Mouse (Mus musculus) hindbrain, embryonic 14.5 days (tissue): ENCODE data around the gene Qtrt1. TPM values are rescaled to one million over a fixed set of nuclear protein-coding genes. Genes with fewer than 3 reads are reported as not detected.
A peak's percentile ranks its signal among the peaks of the same experiment; 100 is the strongest.

ENCODE experiments used
- ATAC-seq: fragments of 200-750 bp; cut with Nextera tagmentation; 2 replicates; pipeline ENCODE4 v1.8.0; 2017; ENCODE audit warnings: moderate number of reproducible peaks, mild to moderate bottlenecking, moderate TSS enrichment, moderate library complexity; ENCODE audit not compliant: low FRiP score
- DNase-seq: peaks from one replicate; pipeline ENCODE4 v3.0.0-alpha.2; 2015; ENCODE audit warnings: low spot score
- H3K27ac ChIP-seq: fragments of 300-500 bp; sonication (generic); 2 replicates; pipeline ENCODE4 v1.5.1; 2014; ENCODE audit warnings: mild to moderate bottlenecking, moderate library complexity
- H3K27me3 ChIP-seq: fragments of 300-500 bp; sonication (generic); 2 replicates; pipeline ENCODE4 v1.6.1; 2014; ENCODE audit warnings: mild to moderate bottlenecking, low read length, mixed read lengths; ENCODE audit not compliant: control insufficient read depth, insufficient read depth
- H3K36me3 ChIP-seq: fragments of 300-500 bp; sonication (generic); replicated peaks from 2 replicates; pipeline ENCODE4 v1.6.1; 2014; ENCODE audit not compliant: control insufficient read depth, insufficient read depth
- H3K4me1 ChIP-seq: fragments of 300-500 bp; sonication (generic); replicated peaks from 2 replicates; pipeline ENCODE4 v1.6.1; 2014; ENCODE audit warnings: antibody characterized with exemption, low read length, mixed read lengths; ENCODE audit not compliant: control insufficient read depth, insufficient read depth
- H3K4me2 ChIP-seq: fragments of 300-500 bp; sonication (generic); replicated peaks from 2 replicates; pipeline ENCODE4 v1.6.1; 2014; ENCODE audit warnings: mild to moderate bottlenecking, moderate library complexity
- H3K4me3 ChIP-seq: fragments of 300-500 bp; sonication (generic); replicated peaks from 2 replicates; pipeline ENCODE4 v1.5.1; 2014; ENCODE audit warnings: mild to moderate bottlenecking, low read length
- H3K9ac ChIP-seq: fragments of 300-500 bp; sonication (generic); 2 replicates; pipeline ENCODE4 v1.6.1; 2014
- H3K9me3 ChIP-seq: fragments of 300-500 bp; sonication (generic); 2 replicates; pipeline ENCODE4 v1.6.1; 2016; ENCODE audit warnings: low read length; ENCODE audit not compliant: control insufficient read depth
- WGBS: fragments of 180-500 bp; shearing (Covaris S2); extraction: QIAGEN DNeasy Blood & Tissue Kit; methylation state at CpG from one replicate; pipeline ENCODE4 v1.1.7; 2014; 5-methylcytosine and 5-hydroxymethylcytosine counted together
- polyA plus RNA-seq: library from polyadenylated mRNA; unstranded; fragments of >200 nt; fragmentation: Nextera tagmentation; extraction: Ambion mirVana; gene quantifications from 2 replicates; pipeline ENCODE4 v1.2.1, GENCODE M21; 2014

Qtrt1 gene
- 39.3 and 39.7 TPM in 2 replicates for polyA plus RNA-seq

DNA sequence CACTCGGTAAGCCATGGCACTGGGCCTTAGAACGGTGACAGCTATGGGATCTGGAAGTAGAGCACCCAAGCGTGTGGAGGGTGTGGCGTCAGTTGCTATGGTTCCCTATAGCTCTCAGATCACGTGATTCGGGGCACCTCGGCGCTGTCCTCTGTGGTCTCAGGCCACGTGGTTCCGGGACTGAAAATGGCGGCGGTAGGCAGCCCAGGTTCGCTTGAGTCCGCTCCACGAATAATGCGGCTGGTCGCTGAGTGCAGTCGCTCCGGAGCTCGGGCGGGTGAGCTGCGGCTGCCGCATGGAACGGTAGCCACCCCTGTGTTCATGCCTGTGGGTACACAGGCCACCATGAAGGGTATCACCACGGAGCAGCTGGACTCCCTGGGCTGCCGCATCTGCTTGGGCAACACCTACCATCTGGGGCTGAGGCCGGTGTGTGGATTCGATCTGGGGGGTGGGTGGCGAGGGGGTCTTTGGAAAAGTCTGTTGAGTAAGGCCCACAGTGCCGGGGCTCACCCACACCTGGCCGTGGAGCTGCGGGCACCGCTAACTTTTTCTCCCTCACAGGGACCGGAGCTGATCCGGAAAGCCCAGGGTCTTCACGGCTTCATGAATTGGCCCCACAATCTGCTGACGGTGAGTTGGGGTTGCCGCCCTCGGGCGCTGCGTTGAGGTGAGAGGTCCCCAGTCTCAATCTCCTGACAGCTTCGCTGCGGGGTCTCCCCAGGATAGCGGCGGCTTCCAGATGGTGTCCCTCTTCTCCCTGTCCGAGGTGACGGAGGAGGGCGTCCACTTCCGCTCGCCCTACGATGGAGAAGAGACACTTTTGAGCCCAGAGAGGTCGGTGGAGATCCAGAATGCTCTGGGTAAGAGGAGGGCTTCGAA, at the start of gene Qtrt1:
TSS of gene Qtrt1 (plus strand) at position 169 of the 882 bp plus-strand sequence.
- Histone ChIP-seq H3K27ac (peak within 1 kb of the TSS; percentile 65), H3K9me3 (no peaks in the 10 kb centered on the region), H3K36me3 (peaks cover 10% of the 10 kb centered on the region), H3K4me2 (peak within 1 kb of the TSS; percentile 91), H3K4me1 (peaks cover 20% of the 10 kb centered on the region), H3K9ac (peak within 1 kb of the TSS; percentile 81), H3K4me3 (peak within 1 kb of the TSS; percentile 70), H3K27me3 (no peaks in the 10 kb centered on the region)
- peak; percentile 95 for ATAC-seq
- 2% methylated on average over 53 of the region's 53 CpGs for WGBS
- DNase-seq, result peak; percentile 92

- peak overlapping the region; percentile 43 for H3K9ac ChIP-seq
- H3K4me2 ChIP-seq, result peak overlapping the region; percentile 53
- H3K36me3 ChIP-seq, result no peaks in the 10 kb centered on the region
- H3K4me3 ChIP-seq, result peak overlapping the region; percentile 21
- peaks cover 22% of the 10 kb centered on the region for H3K4me1 ChIP-seq
- ATAC-seq (peak; percentile 14; the same call in 1 of the 2 replicates), DNase-seq (peak; percentile 66)
- no peaks in the 10 kb centered on the region for H3K9me3 ChIP-seq
- WGBS, result 40% methylated on average over 14 of the region's 14 CpGs
- H3K27ac ChIP-seq, result peak overlapping the region; percentile 73
- no peaks in the 10 kb centered on the region for H3K27me3 ChIP-seq
These were observed 45.0 kb upstream of the Qtrt1 start for GRCm38 (mm10) chr9:21366541-21367220.

DNA sequence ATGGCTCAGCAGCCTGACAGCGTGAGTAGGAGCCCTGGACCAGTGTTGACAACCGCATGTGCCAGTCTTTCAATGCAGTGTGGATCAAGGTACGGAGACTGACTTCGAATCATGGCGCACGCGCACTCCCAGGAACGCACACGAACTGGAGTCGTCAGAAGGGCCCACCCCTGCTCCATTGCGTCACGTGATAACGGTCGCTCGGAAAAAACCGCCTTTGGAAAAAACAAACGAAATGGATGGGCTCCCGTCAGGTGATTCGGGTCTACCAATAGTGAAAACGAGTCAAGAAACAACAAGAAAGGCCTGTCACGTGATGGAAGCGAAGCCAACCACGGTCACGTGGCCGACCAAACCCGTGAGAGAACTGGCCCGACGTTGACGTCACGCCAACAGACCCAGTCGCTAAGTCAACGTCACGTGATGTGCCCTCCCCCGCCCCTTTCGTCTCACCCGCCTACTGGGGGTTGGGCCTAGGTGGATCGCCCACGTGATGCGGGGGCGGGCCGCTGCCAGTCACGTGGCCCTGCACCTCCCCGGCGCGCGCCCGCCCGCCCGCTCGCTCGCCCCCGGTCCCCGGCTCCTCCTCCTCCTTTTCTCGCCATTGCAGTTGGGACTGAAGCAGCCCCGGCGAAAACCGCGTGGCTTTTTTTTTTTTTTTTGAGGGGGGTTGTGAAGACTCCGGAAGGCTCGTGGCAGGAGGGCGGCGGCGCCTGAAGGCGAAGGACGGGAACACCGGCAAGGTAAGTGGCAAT, 44.1 kb upstream of the Qtrt1 start, which contains the start of gene Ilf3:
TSS of gene Ilf3 (plus strand) at position 515 of the 755 bp plus-strand sequence.
- peak within 1 kb of the TSS; percentile 83 for H3K9ac ChIP-seq
- peak; percentile 90 for ATAC-seq
- peaks cover 25% of the 10 kb centered on the region for H3K4me1 ChIP-seq

DNA sequence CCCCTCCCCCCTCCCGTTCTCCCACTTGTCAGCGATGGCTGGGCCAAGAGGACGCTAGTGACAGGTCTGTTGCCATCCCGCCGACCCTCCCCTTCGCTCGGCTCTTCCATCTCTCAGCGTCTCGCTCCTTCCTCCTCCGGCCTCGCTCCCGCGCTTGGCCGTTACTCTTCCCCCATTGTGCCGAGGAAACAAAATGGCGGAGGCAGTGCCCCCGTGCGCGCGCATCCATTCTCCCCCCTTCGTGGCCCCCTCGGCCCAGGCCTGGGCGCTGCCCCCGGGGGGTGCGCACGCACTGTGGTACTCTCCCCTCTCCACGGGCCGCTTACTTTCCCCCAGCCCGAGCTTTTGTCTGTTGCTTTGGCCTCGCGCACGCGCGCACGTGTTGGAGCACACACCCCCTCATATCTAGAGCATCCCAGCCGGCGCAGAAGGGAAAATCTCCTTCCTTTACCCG, 43.5 kb upstream of the Qtrt1 start:
- Histone ChIP-seq H3K4me1 (peaks cover 31% of the 10 kb centered on the region), H3K9ac (peak overlapping the region; percentile 83), H3K27me3 (no peaks in the 10 kb centered on the region), H3K36me3 (0 out of 2 replicates have a peak, but pooled peaks cover 8% of the 10 kb centered on the region), H3K27ac (peak overlapping the region; percentile 92), H3K4me3 (peak overlapping the region; percentile 63), H3K9me3 (no peaks in the 10 kb centered on the region), H3K4me2 (peak overlapping the region; percentile 80)
- peak; percentile 60 for ATAC-seq
- DNase-seq, result peak; percentile 73
- 0% methylated on average over 28 of the region's 38 CpGs for WGBS

More for the DNA sequence above, 44.1 kb upstream of the Qtrt1 start, which contains the start of gene Ilf3:
- under 1% methylated on average over 45 of the region's 66 CpGs for WGBS
- peak; percentile 100 for DNase-seq
- H3K4me3 ChIP-seq, result peak within 1 kb of the TSS; percentile 63
- no peaks in the 10 kb centered on the region for H3K27me3 ChIP-seq
- H3K36me3 ChIP-seq, result 0 out of 2 replicates have a peak, but pooled peaks cover 8% of the 10 kb centered on the region
- H3K4me2 ChIP-seq, result peak within 1 kb of the TSS; percentile 80
- no peaks in the 10 kb centered on the region for H3K9me3 ChIP-seq
- H3K27ac ChIP-seq, result peak within 1 kb of the TSS; percentile 92

DNA sequence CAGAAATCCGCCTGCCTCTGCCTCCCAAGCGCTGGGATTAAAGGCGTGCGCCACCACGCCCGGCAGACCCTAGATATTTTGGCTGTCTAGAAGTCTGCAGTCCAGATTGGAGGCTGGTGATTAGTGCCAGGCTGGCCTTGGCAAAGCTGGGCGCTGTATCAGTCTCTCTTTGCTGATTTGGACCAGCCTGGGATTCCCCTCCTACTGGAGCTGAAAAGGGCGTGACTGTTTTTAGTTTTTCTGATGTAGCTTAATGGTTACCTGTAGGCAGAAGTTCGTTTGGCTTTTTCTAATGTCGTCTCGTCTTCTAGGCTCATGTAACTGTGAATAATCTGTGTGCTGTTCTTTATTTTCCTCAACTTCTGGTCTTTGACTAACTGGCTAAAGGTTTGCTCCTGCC, 42.6 kb upstream of the Qtrt1 start:
- no peaks in the 10 kb centered on the region for H3K27me3 ChIP-seq
- peak overlapping the region; percentile 63 for H3K4me3 ChIP-seq
- peak overlapping the region; percentile 80 for H3K4me2 ChIP-seq
- ATAC-seq (no peak), DNase-seq (no peak)
- peaks cover 31% of the 10 kb centered on the region for H3K4me1 ChIP-seq
- 62% methylated on average over 11 of the region's 11 CpGs for WGBS
- H3K9me3 ChIP-seq, result no peaks in the 10 kb centered on the region
- H3K36me3 ChIP-seq, result 0 out of 2 replicates have a peak, but pooled peaks cover 8% of the 10 kb centered on the region
- no peak overlapping the region for H3K27ac ChIP-seq
- H3K9ac ChIP-seq, result peak overlapping the region; percentile 83

- peaks cover 31% of the 10 kb centered on the region for H3K4me1 ChIP-seq
These were observed 40.8 kb upstream of the Qtrt1 start for GRCm38 (mm10) chr9:21370876-21371275.

DNA sequence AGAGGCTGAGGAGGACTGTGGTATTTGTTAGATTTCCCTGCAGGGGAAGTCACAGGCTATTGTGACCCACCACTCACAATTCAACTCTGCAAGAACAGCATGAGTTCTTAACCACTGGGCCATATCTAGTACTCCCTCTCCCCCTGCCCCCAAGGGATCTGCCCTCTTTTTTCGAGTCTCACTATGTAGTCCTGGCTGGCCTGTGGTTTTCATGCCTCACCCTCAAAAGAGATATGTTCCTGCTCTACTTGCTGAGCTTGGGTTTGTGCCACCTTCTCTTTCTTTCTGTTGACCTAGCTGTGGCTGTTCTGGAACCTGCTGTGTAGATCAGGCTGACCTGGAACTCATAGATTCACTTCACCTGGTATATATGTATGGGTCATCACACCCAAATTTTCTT, 39.1 kb upstream of the Qtrt1 start:
- Histone ChIP-seq H3K4me1 (peaks cover 33% of the 10 kb centered on the region), H3K4me3 (no peak overlapping the region), H3K27ac (no peak overlapping the region), H3K27me3 (no peaks in the 10 kb centered on the region), H3K9me3 (no peaks in the 10 kb centered on the region), H3K9ac (no peak overlapping the region), H3K36me3 (0 out of 2 replicates have a peak, but pooled peaks cover 8% of the 10 kb centered on the region), H3K4me2 (no peak overlapping the region)
- 61% methylated on average over 1 of the region's 1 CpGs for WGBS
- no peak for ATAC-seq
- DNase-seq, result no peak

More at GRCm38 (mm10) chr9:21370876-21371275, 40.8 kb upstream of the Qtrt1 start:
- peak overlapping the region; percentile 80 for H3K4me2 ChIP-seq
- no peaks in the 10 kb centered on the region for H3K9me3 ChIP-seq
- 72% methylated on average over 2 of the region's 2 CpGs for WGBS
- H3K36me3 ChIP-seq, result 0 out of 2 replicates have a peak, but pooled peaks cover 8% of the 10 kb centered on the region
- H3K4me3 ChIP-seq, result no peak overlapping the region
- H3K9ac ChIP-seq, result no peak overlapping the region
- no peak overlapping the region for H3K27ac ChIP-seq
- ATAC-seq, result no peak
- H3K27me3 ChIP-seq, result no peaks in the 10 kb centered on the region
- DNase-seq, result no peak

DNA sequence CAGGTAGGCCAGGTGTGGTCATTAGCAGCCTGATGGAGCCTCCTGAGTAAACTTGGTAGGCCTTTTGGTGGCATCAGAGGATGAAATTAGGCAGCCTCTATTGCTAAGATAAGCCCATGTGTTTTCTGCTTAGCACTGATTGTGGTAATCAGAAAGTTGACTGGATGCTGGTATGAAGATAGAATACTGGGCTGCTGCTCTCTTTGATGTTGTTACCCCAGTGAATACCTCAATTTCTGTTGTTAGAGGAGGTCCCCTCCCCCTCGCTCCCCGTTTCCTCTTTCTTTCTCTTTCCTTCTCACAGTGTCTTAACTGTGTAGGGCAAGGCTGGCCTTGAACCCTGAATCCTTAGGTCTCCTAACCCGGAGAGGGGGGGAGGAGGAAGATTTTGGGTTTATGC, 32.4 kb upstream of the Qtrt1 start:
- Histone ChIP-seq H3K27ac (no peak overlapping the region), H3K9ac (no peak overlapping the region), H3K4me1 (peaks cover 8% of the 10 kb centered on the region; the same call in 1 of the 2 replicates), H3K9me3 (no peaks in the 10 kb centered on the region), H3K27me3 (no peaks in the 10 kb centered on the region), H3K4me3 (no peak overlapping the region), H3K36me3 (peaks cover 8% of the 10 kb centered on the region), H3K4me2 (no peak overlapping the region)
- WGBS, result 85% methylated on average over 3 of the region's 3 CpGs
- DNase-seq (no peak), ATAC-seq (no peak)
